8 mouse cellular contexts compared by ENCODE assay signal in genomic region chr11:79427638-79428037, GRCm38 (mm10).
A peak's percentile ranks its signal among the peaks of the same experiment; 100 is the strongest.
DNase-seq lines count a peak whose midpoint lies in the region; ATAC-seq and TF ChIP-seq lines count a peak whose summit lies in the region.

No protein-coding gene starts in this region.

- TF ChIP-seq POLR2A in liver, adult 2 months (IDR thresholded peaks at IDR 0.05; ENCODE audit: extremely low read depth, insufficient read depth, low read length), result no peak

- no peak overlapping the region for H3K27ac ChIP-seq in liver, adult 2 months (replicated peaks; ENCODE audit: insufficient read depth, low read depth, low read length)
- H3K27ac ChIP-seq in liver, embryonic 11.5 days (ENCODE audit: low read depth, low read length), result no peak overlapping the region
- no peak overlapping the region for H3K27ac ChIP-seq in midbrain, embryonic 14.5 days (replicated peaks; ENCODE audit: low read depth, low read length)

- no peaks in the 10 kb centered on the region for H3K9me3 ChIP-seq in liver, embryonic 11.5 days (ENCODE audit: control insufficient read depth, low read length)
- H3K9me3 ChIP-seq in midbrain, embryonic 14.5 days (ENCODE audit: control insufficient read depth, low read length), result no peaks in the 10 kb centered on the region

- no peaks in the 10 kb centered on the region for H3K27me3 ChIP-seq in liver, adult 2 months (ENCODE audit: control insufficient read depth, insufficient read depth, low read length)
- no peaks in the 10 kb centered on the region for H3K27me3 ChIP-seq in liver, embryonic 11.5 days (replicated peaks; ENCODE audit: control insufficient read depth, insufficient read depth, low read length)
- no peaks in the 10 kb centered on the region for H3K27me3 ChIP-seq in midbrain, embryonic 14.5 days (ENCODE audit: control insufficient read depth, insufficient read depth, low read length)

- no peaks in the 10 kb centered on the region; the same call in 1 of the 2 replicates for H3K79me2 ChIP-seq in liver, adult 2 months (ENCODE audit: control insufficient read depth, insufficient read depth, low read length)

- H3K36me3 ChIP-seq in liver, adult 2 months (ENCODE audit: control insufficient read depth, insufficient read depth, low read length), result peaks cover 9% of the 10 kb centered on the region
- no peaks in the 10 kb centered on the region for H3K36me3 ChIP-seq in liver, embryonic 11.5 days (ENCODE audit: control insufficient read depth, insufficient read depth, low read length)
- peaks cover 13% of the 10 kb centered on the region; the same call in 1 of the 2 replicates for H3K36me3 ChIP-seq in midbrain, embryonic 14.5 days (ENCODE audit: control insufficient read depth, insufficient read depth, low read length)

- intact Hi-C loops in heart, postnatal 10 days (cut with DNase I), result loop anchor here (5.0 kb wide), 1 partner anchor 200 kb away; no protein-coding TSS in a partner anchor

- WGBS in liver, adult 2 months, result 31% methylated on average over 2 of the region's 2 CpGs
- WGBS in liver, embryonic 11.5 days, result 11% methylated on average over 2 of the region's 2 CpGs
- WGBS in midbrain, embryonic 14.5 days, result 2% methylated on average over 2 of the region's 2 CpGs

- no peak overlapping the region for H3K9ac ChIP-seq in liver, adult 2 months (ENCODE audit: low read depth, low read length)
- H3K9ac ChIP-seq in liver, embryonic 11.5 days (ENCODE audit: low read depth, low read length), result no peak overlapping the region
- H3K9ac ChIP-seq in midbrain, embryonic 14.5 days (replicated peaks; ENCODE audit: low read length), result no peak overlapping the region

- no peak overlapping the region for H3K4me2 ChIP-seq in liver, embryonic 11.5 days
- no peak overlapping the region for H3K4me2 ChIP-seq in midbrain, embryonic 14.5 days (ENCODE audit: low read length)

- no peak for ATAC-seq in liver, embryonic 11.5 days (replicated peaks; ENCODE audit: low FRiP score)
- no peak for ATAC-seq in midbrain, embryonic 14.5 days (ENCODE audit: low FRiP score, low TSS enrichment)
- ATAC-seq in inflammation-experienced regulatory T-cells, adult 6 months, result no peak

- DNase-seq in gastrocnemius, adult 18-20 months (ENCODE audit: low spot score), result peak; percentile 38
- no peak for DNase-seq in gastrocnemius, adult 8-10 months (ENCODE audit: low spot score in 2 of 2)
- peak; percentile 13 for DNase-seq in liver, adult 2 months (ENCODE audit: extremely low read depth, low read depth, low spot score)
- DNase-seq in liver, embryonic 11.5 days (ENCODE audit: low spot score), result no peak
- peak; percentile 32 for DNase-seq in T-cell, adult 2 months (ENCODE audit: low spot score)
- peak; percentile 48 to 68 for DNase-seq in heart, postnatal 10 days
- DNase-seq in midbrain, embryonic 14.5 days, result peak; percentile 84

- 0 out of 2 replicates have a peak, but pooled peaks have one; percentile 7 for TF ChIP-seq CTCF in liver, adult 2 months (IDR thresholded peaks at IDR 0.05; ENCODE audit: low read depth, low read length)

- no peak overlapping the region for H3K4me3 ChIP-seq in liver, adult 2 months (ENCODE audit: insufficient read depth, low read depth, low read length)
- no peak overlapping the region for H3K4me3 ChIP-seq in liver, embryonic 11.5 days (ENCODE audit: low read depth, low read length)
- H3K4me3 ChIP-seq in midbrain, embryonic 14.5 days (replicated peaks; ENCODE audit: low read depth, low read length), result no peak overlapping the region

- no peaks in the 10 kb centered on the region for H3K4me1 ChIP-seq in liver, adult 2 months (ENCODE audit: control insufficient read depth, insufficient read depth, low read length)
- H3K4me1 ChIP-seq in liver, embryonic 11.5 days (replicated peaks; ENCODE audit: control insufficient read depth, insufficient read depth, low read length), result no peaks in the 10 kb centered on the region
- H3K4me1 ChIP-seq in midbrain, embryonic 14.5 days (ENCODE audit: control insufficient read depth, insufficient read depth, low read length), result no peaks in the 10 kb centered on the region

Comparison
In these comparisons a context has a peak if more than half of its experiments do, and no peak if none do; other contexts are left out.
1. DNase-seq: peak in gastrocnemius, adult 18-20 months (single experiment), liver, adult 2 months (single experiment), T-cell, adult 2 months (single experiment), heart, postnatal 10 days (2 of 2) and midbrain, embryonic 14.5 days (single experiment); none in gastrocnemius, adult 8-10 months (0 of 2) and liver, embryonic 11.5 days (single experiment).